Mouse (Mus musculus) MEL (cell line): ENCODE measurements around the gene Nanog. TPM values are rescaled to one million over a fixed set of nuclear protein-coding genes. Genes with fewer than 3 reads are reported as not detected.

Source experiments
- DNase-seq: peaks from one replicate; pipeline ENCODE4 v3.0.0; 2011; ENCODE audit warnings: low read depth, low spot score
- H3K27ac ChIP-seq: 2 replicates; pipeline ENCODE4 v1.5.1; 2012; ENCODE audit warnings: low read depth, mild to moderate bottlenecking, control low read depth, low read length, moderate library complexity; ENCODE audit not compliant: control insufficient read depth
- H3K27me3 ChIP-seq, 2 experiments: fragments of 150-350 bp in 1 of 2; sonication (generic) in 1 of 2; 2 replicates each; pipeline ENCODE4 v1.6.1; 2012; ENCODE audit warnings: low read length in 2 of 2, mild to moderate bottlenecking in 2 of 2, improper control_type of control experiment in 1 of 2, moderate library complexity in 1 of 2; ENCODE audit not compliant: insufficient read depth in 2 of 2, control insufficient read depth in 1 of 2
- H3K36me3 ChIP-seq, 2 experiments: 2 replicates each; pipeline ENCODE4 v1.6.1; 2012 to 2014; ENCODE audit warnings: low read length in 2 of 2, improper control_type of control experiment in 1 of 2, inconsistent platforms in 1 of 2, mild to moderate bottlenecking in 1 of 2; ENCODE audit not compliant: insufficient read depth in 2 of 2, control insufficient read depth in 1 of 2
- H3K4me1 ChIP-seq, 2 experiments: fragments of 150-350 bp in 1 of 2; sonication (generic) in 1 of 2; 2 replicates each; pipeline ENCODE4 v1.6.1; 2012; ENCODE audit warnings: low read length in 2 of 2, improper control_type of control experiment in 1 of 2, mild to moderate bottlenecking in 1 of 2; ENCODE audit not compliant: insufficient read depth in 2 of 2, control insufficient read depth in 1 of 2
- H3K4me3 ChIP-seq, 2 experiments: fragments of 150-350 bp in 1 of 2; sonication (generic) in 1 of 2; 2 replicates each; pipeline ENCODE4 v1.5.1; 2012; ENCODE audit warnings: low read depth in 2 of 2, low read length in 2 of 2, mild to moderate bottlenecking in 2 of 2, moderate library complexity in 2 of 2, control low read depth in 1 of 2, improper control_type of control experiment in 1 of 2; ENCODE audit not compliant: control insufficient read depth in 1 of 2, insufficient read depth in 1 of 2
- H3K79me2 ChIP-seq: 2 replicates; pipeline ENCODE4 v1.6.1; 2012; ENCODE audit warnings: mild to moderate bottlenecking, low read length, moderate library complexity; ENCODE audit not compliant: control insufficient read depth, poor library complexity, insufficient read depth
- H3K9ac ChIP-seq: 2 replicates; pipeline ENCODE4 v1.6.1; 2012; ENCODE audit warnings: low read depth, mild to moderate bottlenecking, control low read depth, low read length, moderate library complexity; ENCODE audit not compliant: control insufficient read depth, poor library complexity, severe bottlenecking
- H3K9me3 ChIP-seq: fragments of 150-350 bp; sonication (generic); replicated peaks from 2 replicates; pipeline ENCODE4 v1.6.1; 2012; ENCODE audit warnings: mild to moderate bottlenecking, low read length, improper control_type of control experiment, moderate library complexity; ENCODE audit not compliant: insufficient read depth
- BHLHE40 ChIP-seq: IDR thresholded peaks from 2 replicates; pipeline ENCODE4 v1.6.1; 2012; ENCODE audit warnings: low read depth, mild to moderate bottlenecking, inconsistent platforms, low read length, improper control_type of control experiment, borderline replicate concordance
- CHD2 ChIP-seq: IDR thresholded peaks from 2 replicates; pipeline ENCODE4 v1.6.1; 2011; ENCODE audit warnings: low read length, improper control_type of control experiment
- CTCF ChIP-seq, 3 experiments: IDR thresholded peaks in 2 of 3; conservative IDR thresholded peaks in 1 of 3; 2 replicates each; pipeline ENCODE4 v1.5.1; 2011 to 2012; ENCODE audit warnings: low read length in 3 of 3, low read depth in 2 of 3, mild to moderate bottlenecking in 2 of 3, improper control_type of control experiment in 1 of 3, inconsistent platforms in 1 of 3, mixed read lengths in 1 of 3, moderate library complexity in 1 of 3; ENCODE audit not compliant: control insufficient read depth in 1 of 3, insufficient read depth in 1 of 3, poor library complexity in 1 of 3, severe bottlenecking in 1 of 3
- ELF1 ChIP-seq: IDR thresholded peaks from 2 replicates; pipeline ENCODE4 v1.6.1; 2014; ENCODE audit warnings: low read depth, mild to moderate bottlenecking, inconsistent platforms, low read length, improper control_type of control experiment, moderate library complexity
- EP300 ChIP-seq, 2 experiments: IDR thresholded peaks; 2 replicates each; pipeline ENCODE4 v1.6.1; 2011; ENCODE audit warnings: improper control_type of control experiment in 2 of 2, low read length in 2 of 2, low read depth in 1 of 2, mild to moderate bottlenecking in 1 of 2
- ETS1 ChIP-seq: IDR thresholded peaks from 2 replicates; pipeline ENCODE4 v1.6.1; 2012; ENCODE audit warnings: low read depth, mild to moderate bottlenecking, inconsistent platforms, low read length, improper control_type of control experiment, moderate library complexity
- GABPA ChIP-seq: IDR thresholded peaks from 2 replicates; pipeline ENCODE4 v1.6.1; 2012; ENCODE audit warnings: low read depth, mild to moderate bottlenecking, inconsistent platforms, low read length, improper control_type of control experiment, moderate library complexity
- HCFC1 ChIP-seq: IDR thresholded peaks from 2 replicates; pipeline ENCODE4 v1.6.1; 2012; ENCODE audit warnings: low read depth, mild to moderate bottlenecking, inconsistent platforms, low read length, improper control_type of control experiment, moderate library complexity
- JUND ChIP-seq: IDR thresholded peaks from 2 replicates; pipeline ENCODE4 v1.6.1; 2011; ENCODE audit warnings: low read depth, mild to moderate bottlenecking, improper control_type of control experiment, low read length
- MAX ChIP-seq: IDR thresholded peaks from 2 replicates; pipeline ENCODE4 v1.6.1; 2011; ENCODE audit warnings: low read length, improper control_type of control experiment
- MEF2A ChIP-seq: IDR thresholded peaks from 2 replicates; pipeline ENCODE4 v1.6.1; 2014; ENCODE audit warnings: low read depth, mild to moderate bottlenecking, inconsistent platforms, low read length, improper control_type of control experiment; ENCODE audit not compliant: poor library complexity, insufficient replicate concordance, severe bottlenecking; ENCODE audit errors: extremely low read depth
- MXI1 ChIP-seq: IDR thresholded peaks from 2 replicates; pipeline ENCODE4 v1.6.1; 2011; ENCODE audit warnings: mild to moderate bottlenecking, low read depth, low read length, improper control_type of control experiment
- MYB ChIP-seq: IDR thresholded peaks from 2 replicates; pipeline ENCODE4 v1.6.1; 2011; ENCODE audit warnings: mild to moderate bottlenecking, low read depth, low read length, improper control_type of control experiment
- MYC ChIP-seq: IDR thresholded peaks from 2 replicates; pipeline ENCODE4 v1.6.1; 2011; ENCODE audit warnings: low read depth, mild to moderate bottlenecking, low read length, improper control_type of control experiment, moderate library complexity
- NRF1 ChIP-seq: IDR thresholded peaks from 2 replicates; pipeline ENCODE4 v1.6.1; 2014; ENCODE audit warnings: low read depth, mild to moderate bottlenecking, inconsistent platforms, low read length, improper control_type of control experiment, moderate library complexity; ENCODE audit not compliant: poor library complexity, insufficient read depth, severe bottlenecking
- POLR2A ChIP-seq, 2 experiments: IDR thresholded peaks; 2 replicates each; pipeline ENCODE4 v1.6.1; 2011 to 2012; ENCODE audit warnings: low read length in 2 of 2, mild to moderate bottlenecking in 2 of 2, control low read depth in 1 of 2, improper control_type of control experiment in 1 of 2, low read depth in 1 of 2, moderate library complexity in 1 of 2; ENCODE audit not compliant: control insufficient read depth in 1 of 2, insufficient read depth in 1 of 2, poor library complexity in 1 of 2
- POLR2AphosphoS2 ChIP-seq: IDR thresholded peaks from 2 replicates; pipeline ENCODE4 v1.6.1; 2011; ENCODE audit warnings: low read length, improper control_type of control experiment
- POLR2AphosphoS5 ChIP-seq: IDR thresholded peaks from 2 replicates; pipeline ENCODE4 v1.6.1; 2012; ENCODE audit warnings: low read depth, borderline replicate concordance, mild to moderate bottlenecking, inconsistent platforms, low read length, moderate library complexity, mixed read lengths
- RAD21 ChIP-seq: IDR thresholded peaks from 2 replicates; pipeline ENCODE4 v1.6.1; 2011; ENCODE audit warnings: mild to moderate bottlenecking, low read depth, low read length, improper control_type of control experiment
- RCOR1 ChIP-seq: IDR thresholded peaks from 2 replicates; pipeline ENCODE4 v1.6.1; 2012; ENCODE audit warnings: low read depth, mild to moderate bottlenecking, inconsistent platforms, low read length, improper control_type of control experiment
- SIN3A ChIP-seq: IDR thresholded peaks from 2 replicates; pipeline ENCODE4 v1.6.1; 2012; ENCODE audit warnings: low read length, improper control_type of control experiment, inconsistent platforms
- TAL1 ChIP-seq: IDR thresholded peaks from 2 replicates; pipeline ENCODE4 v1.6.1; 2012; ENCODE audit warnings: mild to moderate bottlenecking, inconsistent platforms, low read length, moderate library complexity, mixed read lengths
- TBP ChIP-seq: IDR thresholded peaks from 2 replicates; pipeline ENCODE4 v1.8.0; 2011; ENCODE audit warnings: low read depth, low read length, improper control_type of control experiment
- TCF12 ChIP-seq: IDR thresholded peaks from 2 replicates; pipeline ENCODE4 v1.6.1; 2014; ENCODE audit warnings: low read depth, mild to moderate bottlenecking, inconsistent platforms, low read length, improper control_type of control experiment, moderate library complexity
- UBTF ChIP-seq: IDR thresholded peaks from 2 replicates; pipeline ENCODE4 v1.6.1; 2012; ENCODE audit warnings: low read depth, mild to moderate bottlenecking, inconsistent platforms, low read length, improper control_type of control experiment, moderate library complexity, borderline replicate concordance; ENCODE audit not compliant: insufficient read depth
- USF2 ChIP-seq, 2 experiments: IDR thresholded peaks; 2 replicates each; pipeline ENCODE4 v1.6.1; 2011 to 2012; ENCODE audit warnings: improper control_type of control experiment in 2 of 2, low read length in 2 of 2, borderline replicate concordance in 1 of 2, inconsistent platforms in 1 of 2, low read depth in 1 of 2, mild to moderate bottlenecking in 1 of 2; ENCODE audit not compliant: insufficient read depth in 1 of 2
- ZKSCAN1 ChIP-seq: IDR thresholded peaks from 2 replicates; pipeline ENCODE4 v1.6.1; 2012; ENCODE audit warnings: low read depth, mild to moderate bottlenecking, inconsistent platforms, low read length, improper control_type of control experiment, moderate library complexity
- ZMIZ1 ChIP-seq: IDR thresholded peaks from 2 replicates; pipeline ENCODE4 v1.6.1; 2012; ENCODE audit warnings: low read depth, mild to moderate bottlenecking, inconsistent platforms, low read length, improper control_type of control experiment, moderate library complexity
- ZNF384 ChIP-seq: IDR thresholded peaks from 2 replicates; pipeline ENCODE4 v1.6.1; 2012; ENCODE audit warnings: low read depth, mild to moderate bottlenecking, inconsistent platforms, low read length, improper control_type of control experiment
- polyA plus RNA-seq, 2 experiments: library from polyadenylated mRNA; stranded (reverse) in 1 of 2; unstranded in 1 of 2; fragments of >175 nt in 1 of 2; fragments of >200 nt in 1 of 2; gene quantifications; 2 replicates each; pipeline versions ENCODE4 v1.2.1 to v1.2.4; 2012; ENCODE audit warnings: low replicate concordance in 2 of 2, low read depth in 1 of 2; ENCODE audit not compliant: insufficient read length in 2 of 2, insufficient read depth in 1 of 2, missing spikeins in 1 of 2
- total RNA-seq: library from RNA; depleted of rRNA; stranded (reverse); fragments of 300-350 nt; gene quantifications from 2 replicates; pipeline ENCODE4 v1.2.3, GENCODE M21; 2012

The Nanog gene
- total and polyA plus RNA-seq, 3 experiments = 0.63 TPM; not detected in 2

DNA sequence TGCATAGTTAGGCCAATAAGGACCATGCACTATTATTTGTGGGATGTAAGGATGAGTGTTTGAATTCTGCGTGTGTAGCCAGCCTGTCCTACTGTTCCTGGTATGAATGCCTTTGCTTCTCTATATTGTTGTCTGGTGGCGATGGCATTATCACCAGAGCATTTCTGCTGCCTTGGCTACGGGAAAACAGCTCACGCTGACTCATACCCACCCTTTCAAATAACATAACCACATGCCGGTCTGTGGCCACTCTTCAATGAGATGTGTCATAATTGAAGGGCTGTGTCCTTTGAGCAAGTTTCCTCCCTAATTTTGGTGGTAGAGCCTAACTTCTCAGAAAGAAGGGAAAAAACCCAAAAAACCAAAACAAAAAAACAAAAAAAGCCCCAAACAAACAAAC lies 51.4 kb downstream of the Nanog start:
- DNase-seq = peak; percentile 79
- Histone ChIP-seq H3K36me3 (peaks cover 0 to 38% of the 10 kb centered on the region in 2 experiments; a peak in 2 of 4 replicates), H3K4me3 (no peak overlapping the region)

GRCm38 (mm10) chr6:122761011-122761599 lies 53.8 kb downstream of the Nanog start:
- H3K4me3 ChIP-seq = peak overlapping the region; percentile 75 to 76
- peaks cover 0 to 41% of the 10 kb centered on the region in 2 experiments; a peak in 2 of 4 replicates for H3K36me3 ChIP-seq
- H3K9me3 ChIP-seq = no peaks in the 10 kb centered on the region
- DNase-seq = peak; percentile 89
- TF ChIP-seq UBTF = no peak
- no peak for TF ChIP-seq NRF1
- TF ChIP-seq ETS1 = peak; percentile 82
- TF ChIP-seq POLR2A (IDR thresholded peaks at IDR 0.05; ENCODE audit: control insufficient read depth in 1 of 2, insufficient read depth in 1 of 2, low read depth in 1 of 2, low read length in 2 of 2, poor library complexity in 1 of 2) = peak in 1 of 2 experiments; percentile 52; a peak in 1 of 4 replicates
- TF ChIP-seq ZNF384 = peak; percentile 88
- no peak for TF ChIP-seq CTCF (IDR thresholded peaks at IDR 0.05 in 2 of 3, conservative IDR thresholded peaks at IDR 0.05 in 1 of 3; ENCODE audit: control insufficient read depth in 1 of 3, insufficient read depth in 1 of 3, low read depth in 2 of 3, low read length in 3 of 3, poor library complexity in 1 of 3, severe bottlenecking in 1 of 3)
- 0 out of 2 replicates have a peak, but pooled peaks have one; percentile 23 for TF ChIP-seq TBP
- TF ChIP-seq SIN3A = peak; percentile 93
- TF ChIP-seq MXI1 = peak; percentile 64
- 0 out of 2 replicates have a peak, but pooled peaks have one; percentile 32 for TF ChIP-seq TCF12
- TF ChIP-seq HCFC1 = peak; percentile 73
- TF ChIP-seq ZMIZ1 = no peak
- H3K27ac ChIP-seq = peak overlapping the region; percentile 57
- H3K4me1 ChIP-seq = peaks cover 22 to 34% of the 10 kb centered on the region in 2 experiments
- H3K9ac ChIP-seq = peak overlapping the region; percentile 55
- H3K27me3 ChIP-seq = no peaks in the 10 kb centered on the region
- no peaks in the 10 kb centered on the region for H3K79me2 ChIP-seq

More for the DNA sequence above, 51.4 kb downstream of the Nanog start:
- peak; percentile 54 for TF ChIP-seq MAX
- no peak for TF ChIP-seq GABPA
- TF ChIP-seq MXI1 = peak; percentile 75
- no peak for TF ChIP-seq RCOR1
- no peak for TF ChIP-seq TAL1
- peak; percentile 60; the same call in 1 of the 2 replicates for TF ChIP-seq ETS1
- no peak for TF ChIP-seq POLR2AphosphoS5
- TF ChIP-seq MEF2A = no peak
- TF ChIP-seq BHLHE40 = no peak
- no peak for TF ChIP-seq ZKSCAN1
- TF ChIP-seq RAD21 = no peak
- no peak for TF ChIP-seq UBTF
- no peak for TF ChIP-seq USF2 (IDR thresholded peaks at IDR 0.05; ENCODE audit: borderline replicate concordance in 1 of 2, insufficient read depth in 1 of 2, low read depth in 1 of 2, low read length in 2 of 2)
- TF ChIP-seq HCFC1 = no peak
- TF ChIP-seq SIN3A = peak; percentile 79
- TF ChIP-seq NRF1 = no peak
- no peak for TF ChIP-seq MYC
- TF ChIP-seq EP300 (IDR thresholded peaks at IDR 0.05; ENCODE audit: low read depth in 1 of 2, low read length in 2 of 2) = 0 out of 4 replicates have a peak, but pooled peaks of 1 of the 2 experiments have one; percentile 32
- peak; percentile 78; the same call in 1 of the 2 replicates for TF ChIP-seq JUND
- no peak for TF ChIP-seq ELF1
- TF ChIP-seq MYB = no peak
- TF ChIP-seq POLR2AphosphoS2 = no peak
- TF ChIP-seq CHD2 = no peak
- no peak overlapping the region for H3K27ac ChIP-seq
- no peaks in the 10 kb centered on the region for H3K9me3 ChIP-seq
- H3K9ac ChIP-seq = no peak overlapping the region
- H3K4me1 ChIP-seq = peaks cover 14 to 29% of the 10 kb centered on the region in 2 experiments
- H3K27me3 ChIP-seq = no peaks in the 10 kb centered on the region
- H3K79me2 ChIP-seq = no peaks in the 10 kb centered on the region
